Mouse (Mus musculus): ENCODE data around the gene Ppp1r1c. TPM values are rescaled to one million over a fixed set of nuclear protein-coding genes. Genes with fewer than 3 reads are reported as not detected.

Ppp1r1c gene
- not detected for total RNA-seq (2021)

- DNase-seq (ENCODE audit: low spot score in 2 of 2) = no peak
- intact Hi-C loops (cut with DNase I) = no loop called here
These were observed at the start of gene Ppp1r1c for GRCm38 (mm10) chr2:79707575-79707974. Gene Ppp1r1c (plus strand): TSS chr2:79707780.

GRCm38 (mm10) chr2:79660417-79661185 lies 47.0 kb upstream of the Ppp1r1c start:
- intact Hi-C loops (cut with DNase I) = no loop called here

GRCm38 (mm10) chr2:79661486-79662104 lies 46.0 kb upstream of the Ppp1r1c start:
- no peak for DNase-seq (ENCODE audit: low spot score in 2 of 2)
- intact Hi-C loops (cut with DNase I) = no loop called here

More at GRCm38 (mm10) chr2:79660417-79661185, 47.0 kb upstream of the Ppp1r1c start:
- DNase-seq (ENCODE audit: low spot score in 2 of 2) = no peak

GRCm38 (mm10) chr2:79664532-79665286 lies 42.9 kb upstream of the Ppp1r1c start:
- intact Hi-C loops (cut with DNase I) = no loop called here

DNA sequence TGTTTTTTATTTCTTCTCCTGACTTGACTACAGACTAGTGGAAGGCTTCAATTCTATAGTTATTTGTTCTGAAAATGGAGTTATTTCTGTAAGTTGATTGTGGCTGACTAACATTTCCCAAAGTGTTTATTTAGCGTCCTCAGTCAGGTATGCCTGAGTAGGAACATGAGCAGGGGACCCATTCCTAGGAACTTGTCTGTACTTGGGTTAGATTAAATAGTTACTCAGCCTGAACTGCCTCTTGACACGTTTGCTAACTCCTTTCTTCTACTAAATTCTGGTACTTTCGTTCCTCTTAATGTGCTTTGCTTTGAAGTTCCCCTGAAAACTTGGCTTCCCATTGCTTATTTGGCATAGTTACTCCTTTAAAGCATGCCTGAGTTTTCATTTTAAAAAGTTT lies 42.1 kb upstream of the Ppp1r1c start:
- DNase-seq (ENCODE audit: low spot score in 2 of 2) = no peak
- intact Hi-C loops (cut with DNase I) = no loop called here

More at GRCm38 (mm10) chr2:79664532-79665286, 42.9 kb upstream of the Ppp1r1c start:
- DNase-seq (ENCODE audit: low spot score in 2 of 2) = no peak

DNA sequence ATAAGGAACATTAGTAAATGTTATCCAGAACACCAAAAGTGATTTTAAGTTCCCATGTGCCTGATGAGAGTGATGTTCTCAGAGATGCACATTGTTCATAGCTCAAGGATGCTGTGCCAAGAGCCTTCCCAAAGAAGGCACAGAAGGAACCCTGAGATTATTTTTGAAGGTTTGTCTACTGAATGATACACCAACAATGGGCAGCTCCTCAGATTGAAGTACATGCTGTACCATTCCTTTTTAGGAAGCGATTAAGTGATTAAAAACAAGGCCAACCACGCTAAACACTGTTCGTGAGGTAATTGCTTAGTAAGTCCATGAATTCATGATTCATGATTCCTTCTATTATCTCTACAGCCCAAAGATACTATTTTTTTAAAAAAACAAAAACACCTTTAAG lies 32.3 kb upstream of the Ppp1r1c start:
- intact Hi-C loops (cut with DNase I) = no loop called here
- DNase-seq (ENCODE audit: low spot score in 2 of 2) = no peak

GRCm38 (mm10) chr2:79677663-79678257 lies 29.8 kb upstream of the Ppp1r1c start:
- intact Hi-C loops (cut with DNase I) = no loop called here
- DNase-seq (ENCODE audit: low spot score in 2 of 2) = no peak

GRCm38 (mm10) chr2:79681672-79682071 lies 25.9 kb upstream of the Ppp1r1c start:
- intact Hi-C loops (cut with DNase I) = no loop called here
- DNase-seq (ENCODE audit: low spot score in 2 of 2) = no peak

GRCm38 (mm10) chr2:79683258-79683657 lies 24.3 kb upstream of the Ppp1r1c start:
- intact Hi-C loops (cut with DNase I) = no loop called here
- peak in 1 of 2 experiments; percentile 35 for DNase-seq (ENCODE audit: low spot score in 2 of 2)

GRCm38 (mm10) chr2:79690838-79691237 lies 16.7 kb upstream of the Ppp1r1c start:
- intact Hi-C loops (cut with DNase I) = no loop called here
- DNase-seq (ENCODE audit: low spot score in 2 of 2) = no peak

DNA sequence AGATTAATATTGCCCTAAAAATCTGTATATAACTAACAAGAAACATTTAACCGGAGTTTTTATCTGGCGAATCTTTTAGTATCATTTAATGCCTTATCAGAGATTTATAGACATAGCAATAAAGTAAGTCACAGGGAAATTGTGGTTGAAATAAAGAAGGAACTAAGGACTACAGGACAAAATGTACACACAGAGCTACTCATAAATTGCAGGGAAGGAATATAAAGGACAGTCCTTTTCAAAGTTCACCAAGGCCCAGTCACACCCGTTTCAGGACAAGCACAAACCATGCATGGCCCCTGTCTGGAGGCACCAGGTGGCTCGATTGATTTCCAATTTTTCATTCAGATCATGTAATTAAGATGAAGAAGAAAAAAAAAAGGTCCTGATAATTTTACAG lies 12.4 kb upstream of the Ppp1r1c start:
- intact Hi-C loops (cut with DNase I) = loop anchor here (5.0 kb wide), 1 partner anchor 67 kb away; no protein-coding TSS in a partner anchor
- DNase-seq (ENCODE audit: low spot score in 2 of 2) = no peak

- DNase-seq (ENCODE audit: low spot score in 2 of 2) = no peak
- intact Hi-C loops (cut with DNase I) = loop anchor here (5.0 kb wide), 1 partner anchor 66 kb away; no protein-coding TSS in a partner anchor
These were observed 11.6 kb upstream of the Ppp1r1c start for GRCm38 (mm10) chr2:79695939-79696338.

GRCm38 (mm10) chr2:79696478-79697230 lies 10.9 kb upstream of the Ppp1r1c start:
- no peak for DNase-seq (ENCODE audit: low spot score in 2 of 2)
- intact Hi-C loops (cut with DNase I) = loop anchor here (5.0 kb wide), 1 partner anchor 66 kb away; no protein-coding TSS in a partner anchor

DNA sequence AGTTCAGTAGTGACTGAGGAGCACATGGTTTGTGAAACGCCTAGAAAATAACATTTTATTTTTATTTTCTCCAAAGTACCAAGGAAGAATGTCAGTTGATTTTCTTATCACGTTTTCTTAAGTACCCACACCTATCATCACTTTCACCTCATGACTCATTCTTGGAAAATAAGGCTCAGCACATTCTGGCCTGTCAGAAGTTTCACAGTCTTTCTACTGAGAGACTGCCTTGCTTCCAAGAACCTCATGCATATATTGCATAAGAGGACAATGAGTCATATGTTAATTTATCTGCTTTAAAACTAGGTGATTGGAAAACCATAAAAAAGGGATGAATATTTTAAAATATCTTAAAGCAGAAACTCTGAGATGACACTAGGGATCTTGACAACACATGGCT lies 9.4 kb upstream of the Ppp1r1c start:
- intact Hi-C loops (cut with DNase I) = loop anchor here (5.0 kb wide), 1 partner anchor 64 kb away; no protein-coding TSS in a partner anchor
- peak in 1 of 2 experiments; percentile 60 for DNase-seq (ENCODE audit: low spot score in 2 of 2)

DNA sequence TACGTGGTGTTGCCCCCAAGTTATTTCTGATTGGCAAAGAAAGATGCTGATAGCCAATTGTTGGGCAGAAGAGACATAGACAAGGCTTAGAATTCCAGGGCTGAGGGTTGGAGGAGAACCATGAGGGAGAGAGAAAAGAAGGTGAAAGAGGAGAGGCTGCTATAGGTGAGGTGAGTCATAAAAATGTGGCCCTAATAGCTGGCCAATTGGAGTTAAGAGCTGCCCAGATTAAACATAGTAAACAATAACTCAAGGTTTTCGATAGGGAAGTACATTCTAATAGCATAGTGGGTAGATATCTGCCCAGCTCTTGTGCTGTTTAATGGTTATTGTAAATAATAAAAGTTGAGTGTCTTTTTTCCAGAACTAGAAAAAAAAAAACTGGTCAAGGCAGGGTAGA lies 2.8 kb upstream of the Ppp1r1c start:
- intact Hi-C loops (cut with DNase I) = no loop called here
- no peak for DNase-seq (ENCODE audit: low spot score in 2 of 2)

GRCm38 (mm10) chr2:79713662-79714091 lies 6.1 kb downstream of the Ppp1r1c start:
- intact Hi-C loops (cut with DNase I) = no loop called here

DNA sequence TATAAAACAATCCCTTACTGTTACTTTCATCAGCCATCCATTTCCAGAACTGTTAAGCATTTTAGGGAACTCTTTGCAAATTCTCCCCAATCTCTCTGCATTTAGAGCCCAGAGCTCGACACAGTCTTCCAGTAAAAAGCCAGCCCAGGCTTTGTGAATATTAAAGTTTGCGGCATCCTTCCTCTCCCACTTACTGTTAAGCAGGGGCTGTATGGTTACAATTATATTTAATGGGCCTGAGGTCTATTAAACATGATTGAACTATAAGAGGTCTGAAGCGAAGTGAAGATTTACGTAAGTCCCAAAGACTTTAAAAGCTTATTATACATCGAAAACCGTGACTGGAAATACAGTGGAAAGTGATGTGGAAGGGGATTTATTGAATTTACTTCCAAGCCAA lies 7.2 kb downstream of the Ppp1r1c start:
- intact Hi-C loops (cut with DNase I) = no loop called here
- no peak for DNase-seq (ENCODE audit: low spot score in 2 of 2)

More at GRCm38 (mm10) chr2:79713662-79714091, 6.1 kb downstream of the Ppp1r1c start:
- DNase-seq (ENCODE audit: low spot score in 2 of 2) = no peak

DNA sequence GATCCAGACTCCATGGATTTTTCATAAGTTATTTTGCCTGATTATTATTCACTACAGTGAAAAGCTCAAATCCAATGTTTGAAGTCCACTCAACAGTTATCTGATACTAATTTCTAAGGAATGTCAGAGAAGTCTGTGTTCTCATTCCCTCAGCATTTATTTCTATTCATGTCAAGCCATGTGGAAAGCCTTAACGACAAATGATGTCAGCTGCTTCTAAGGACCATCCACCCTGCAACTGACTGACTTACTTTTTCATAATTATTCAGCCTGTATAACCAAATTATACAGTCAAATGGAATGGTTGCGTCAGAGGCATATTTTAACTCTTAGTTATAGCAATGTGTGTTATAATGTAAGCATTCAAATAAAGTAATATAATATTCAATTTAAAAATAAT lies 8.3 kb downstream of the Ppp1r1c start:
- intact Hi-C loops (cut with DNase I) = no loop called here
- no peak for DNase-seq (ENCODE audit: low spot score in 2 of 2)

- intact Hi-C loops (cut with DNase I) = no loop called here
These were observed 10.3 kb downstream of the Ppp1r1c start for GRCm38 (mm10) chr2:79717846-79718245.

More at GRCm38 (mm10) chr2:79717846-79718245, 10.3 kb downstream of the Ppp1r1c start:
- no peak for DNase-seq (ENCODE audit: low spot score in 2 of 2)

All from left cerebral cortex, postnatal 25 days (tissue).